Mouse (Mus musculus): Measurements from ENCODE around the gene Olfr782. TPM values are rescaled to one million over a fixed set of nuclear protein-coding genes. Genes with fewer than 3 reads are reported as not detected.
"Not testable (repeated sequence)": the region's sequence is repeated elsewhere in the genome, so short reads cannot be mapped to it uniquely, and the experiment has no call there.

Olfr782 gene
- polyA plus RNA-seq (2016; fragmentation: Nextera tagmentation; extraction: Ambion mirVana) = not detected in 2 replicates

DNA sequence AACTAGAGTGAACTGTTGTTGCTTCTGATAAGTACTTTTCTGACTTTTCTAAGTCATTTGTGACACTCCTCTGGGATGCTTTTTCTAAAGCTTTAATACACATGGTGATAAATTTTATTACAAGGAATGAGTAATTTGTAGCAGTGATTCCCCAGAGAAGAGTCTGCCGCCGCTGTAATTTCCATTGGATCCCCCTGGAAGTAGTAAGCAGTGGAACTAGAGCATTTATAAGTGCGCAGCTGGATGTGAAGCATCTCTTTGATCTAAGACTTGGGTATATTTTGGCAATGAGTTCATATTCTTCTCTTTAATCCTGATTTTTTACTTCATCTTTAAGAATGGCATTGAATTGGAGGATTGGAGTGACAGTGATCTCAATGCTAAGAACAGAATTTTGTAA, at the start of gene Olfr782:
Gene Olfr782 (plus strand): TSS at position 301 of the 400 bp plus-strand sequence.
- Histone ChIP-seq H3K4me3 (no peak within 1 kb of the TSS), H3K27me3 (replicated peaks) (no peaks in the 10 kb centered on the region), H3K9ac (no peak within 1 kb of the TSS), H3K36me3 (no peaks in the 10 kb centered on the region), H3K9me3 (replicated peaks) (0 out of 2 replicates have a peak, but pooled peaks cover 8% of the 10 kb centered on the region), H3K27ac (ENCODE audit: poor library complexity, severe bottlenecking) (no peak within 1 kb of the TSS), H3K4me1 (replicated peaks) (no peaks in the 10 kb centered on the region), H3K4me2 (no peak within 1 kb of the TSS)
- no peak for ATAC-seq (ENCODE audit: insufficient number of reproducible peaks, low FRiP score)
- 82% methylated on average over 3 of the region's 3 CpGs for WGBS

DNA sequence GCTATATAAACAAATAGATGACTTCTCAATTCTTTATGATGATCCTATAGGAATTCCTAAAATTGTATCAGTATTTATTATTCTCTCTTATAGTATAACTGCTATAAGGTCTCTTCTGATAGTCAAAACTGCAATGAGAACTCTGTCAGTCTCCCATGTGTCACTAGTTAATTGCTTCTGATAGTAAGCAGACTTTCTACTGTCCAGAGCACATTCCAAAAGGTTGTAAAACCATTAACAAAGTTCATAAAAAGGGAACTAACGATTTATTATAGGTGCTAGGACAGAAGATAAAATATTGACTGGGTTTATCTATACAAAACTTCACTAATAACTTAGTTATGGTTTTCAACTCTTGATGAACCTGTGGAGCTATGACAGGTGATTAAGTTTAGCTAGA, 35.7 kb upstream of the Olfr782 start:
- not testable (repeated sequence) for ATAC-seq (ENCODE audit: insufficient number of reproducible peaks, low FRiP score); H3K36me3 ChIP-seq
- 39% methylated on average over 1 of the region's 1 CpGs for WGBS

GRCm38 (mm10) chr10:129313521-129313920, 35.1 kb upstream of the Olfr782 start:
- not testable (repeated sequence) for H3K4me3 ChIP-seq; H3K4me1 ChIP-seq (replicated peaks); H3K4me2 ChIP-seq; H3K36me3 ChIP-seq; H3K27me3 ChIP-seq (replicated peaks); H3K27ac ChIP-seq (ENCODE audit: poor library complexity, severe bottlenecking); H3K9ac ChIP-seq; H3K9me3 ChIP-seq (replicated peaks); ATAC-seq (ENCODE audit: insufficient number of reproducible peaks, low FRiP score)
- no CpG with 5 or more reads among the region's 1 CpGs for WGBS

More for the DNA sequence above, 35.7 kb upstream of the Olfr782 start:
- not testable (repeated sequence) for H3K4me2 ChIP-seq; H3K9me3 ChIP-seq (replicated peaks); H3K4me3 ChIP-seq; H3K27me3 ChIP-seq (replicated peaks); H3K9ac ChIP-seq; H3K27ac ChIP-seq (ENCODE audit: poor library complexity, severe bottlenecking); H3K4me1 ChIP-seq (replicated peaks)

GRCm38 (mm10) chr10:129317817-129318216, 30.8 kb upstream of the Olfr782 start, which contains the start of gene Olfr780:
TSS of gene Olfr780 (plus strand) at chr10:129318117.
- no peaks in the 10 kb centered on the region for H3K27me3 ChIP-seq (replicated peaks)
- no peak within 1 kb of the TSS for H3K27ac ChIP-seq (ENCODE audit: poor library complexity, severe bottlenecking)
- H3K9me3 ChIP-seq (replicated peaks) = no peaks in the 10 kb centered on the region
- H3K4me3 ChIP-seq = no peak within 1 kb of the TSS
- WGBS = 70% methylated on average over 3 of the region's 3 CpGs
- H3K4me2 ChIP-seq = no peak within 1 kb of the TSS
- no peaks in the 10 kb centered on the region for H3K36me3 ChIP-seq
- no peaks in the 10 kb centered on the region for H3K4me1 ChIP-seq (replicated peaks)
- H3K9ac ChIP-seq = no peak within 1 kb of the TSS
- ATAC-seq (ENCODE audit: insufficient number of reproducible peaks, low FRiP score) = no peak

- H3K27me3 ChIP-seq (replicated peaks) = no peaks in the 10 kb centered on the region
- ATAC-seq (ENCODE audit: insufficient number of reproducible peaks, low FRiP score) = no peak
- no peaks in the 10 kb centered on the region for H3K4me1 ChIP-seq (replicated peaks)
- H3K4me3 ChIP-seq = no peak within 1 kb of the TSS
- H3K9me3 ChIP-seq (replicated peaks) = no peaks in the 10 kb centered on the region
- H3K9ac ChIP-seq = no peak within 1 kb of the TSS
- H3K27ac ChIP-seq (ENCODE audit: poor library complexity, severe bottlenecking) = no peak within 1 kb of the TSS
- H3K36me3 ChIP-seq = no peaks in the 10 kb centered on the region
- H3K4me2 ChIP-seq = no peak within 1 kb of the TSS
Observed at GRCm38 (mm10) chr10:129328554-129328953, 20.1 kb upstream of the Olfr782 start, which contains the start of gene Olfr781. TSS of gene Olfr781 (plus strand) at chr10:129328854.

- WGBS = 56% methylated on average over 2 of the region's 2 CpGs
- not testable (repeated sequence) for H3K27me3 ChIP-seq (replicated peaks); H3K27ac ChIP-seq (ENCODE audit: poor library complexity, severe bottlenecking); H3K4me3 ChIP-seq; H3K36me3 ChIP-seq; H3K4me2 ChIP-seq; H3K4me1 ChIP-seq (replicated peaks); ATAC-seq (ENCODE audit: insufficient number of reproducible peaks, low FRiP score); H3K9ac ChIP-seq
- H3K9me3 ChIP-seq (replicated peaks) = peaks cover 21% of the 10 kb centered on the region
Observed at GRCm38 (mm10) chr10:129352475-129352874, 3.8 kb downstream of the Olfr782 start.

DNA sequence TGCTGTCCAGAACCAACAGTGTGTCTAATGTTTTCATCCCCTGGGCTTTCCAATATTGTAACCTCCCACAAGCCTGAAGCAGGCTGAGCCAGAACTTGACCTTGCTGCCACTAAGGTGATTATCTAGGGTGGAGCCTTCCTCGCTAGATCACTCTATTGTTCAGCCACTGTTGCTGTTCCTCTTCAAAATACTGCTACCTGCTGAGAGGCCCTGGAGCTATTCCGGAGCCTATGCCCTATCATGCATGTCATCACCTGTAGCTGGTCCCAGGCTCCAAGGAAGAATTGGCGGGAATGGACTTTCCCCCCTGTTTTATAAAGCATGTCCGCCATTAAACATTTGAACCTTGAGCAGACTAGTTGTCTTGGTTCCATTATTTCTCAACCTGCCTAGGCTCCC, 7.8 kb downstream of the Olfr782 start:
- H3K4me2 ChIP-seq; H3K27ac ChIP-seq (ENCODE audit: poor library complexity, severe bottlenecking); H3K9ac ChIP-seq; H3K36me3 ChIP-seq; H3K27me3 ChIP-seq (replicated peaks); ATAC-seq (ENCODE audit: insufficient number of reproducible peaks, low FRiP score); H3K4me1 ChIP-seq (replicated peaks); H3K4me3 ChIP-seq: not testable (repeated sequence)
- peaks cover 22% of the 10 kb centered on the region for H3K9me3 ChIP-seq (replicated peaks)
- 78% methylated on average over 4 of the region's 4 CpGs for WGBS

DNA sequence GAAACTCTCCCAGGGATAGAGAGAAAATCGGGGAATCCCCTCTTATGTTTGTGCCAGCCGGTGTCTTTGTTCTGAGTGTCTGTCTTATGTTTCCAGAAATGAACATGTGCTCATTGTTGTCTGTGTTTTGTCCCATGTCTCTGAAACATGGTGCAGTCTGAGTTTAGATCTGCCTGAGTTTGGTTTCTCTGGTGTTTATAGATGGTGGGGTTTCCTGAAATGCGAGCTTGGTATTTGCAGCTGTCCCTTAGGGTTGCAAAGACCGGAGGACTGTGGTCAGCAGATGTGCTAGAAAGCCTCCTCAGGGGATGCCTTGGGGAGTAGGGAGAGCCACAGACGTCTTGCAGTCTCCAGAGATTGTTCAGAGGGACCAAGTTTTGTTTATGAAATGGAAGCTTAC, 8.7 kb downstream of the Olfr782 start:
- no peaks in the 10 kb centered on the region for H3K36me3 ChIP-seq
- no peaks in the 10 kb centered on the region for H3K27me3 ChIP-seq (replicated peaks)
- WGBS = 68% methylated on average over 5 of the region's 5 CpGs
- ATAC-seq (ENCODE audit: insufficient number of reproducible peaks, low FRiP score) = no peak
- no peak overlapping the region for H3K4me3 ChIP-seq
- peaks cover 26% of the 10 kb centered on the region for H3K9me3 ChIP-seq (replicated peaks)
- H3K27ac ChIP-seq (ENCODE audit: poor library complexity, severe bottlenecking) = no peak overlapping the region
- H3K9ac ChIP-seq = no peak overlapping the region
- no peak overlapping the region for H3K4me2 ChIP-seq
- no peaks in the 10 kb centered on the region for H3K4me1 ChIP-seq (replicated peaks)

DNA sequence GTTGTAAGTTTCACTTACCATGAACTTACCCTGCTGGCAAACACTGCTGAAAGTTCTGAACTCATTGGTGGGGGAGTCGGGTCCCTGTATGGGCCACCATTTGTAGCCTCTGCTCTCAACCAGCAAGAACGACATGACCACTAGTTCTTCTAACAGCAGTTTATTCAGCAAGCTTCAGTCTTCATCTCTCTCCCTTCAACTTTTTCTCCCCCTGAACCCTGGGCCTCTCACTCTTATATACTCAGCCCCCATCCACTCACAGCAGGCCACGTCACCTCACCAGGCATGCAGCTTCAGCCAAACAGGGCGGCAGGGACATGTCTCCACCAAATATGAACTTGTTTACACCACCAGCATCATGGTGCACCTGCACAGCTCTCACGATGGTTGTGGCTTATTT, 25.4 kb downstream of the Olfr782 start:
- H3K27ac ChIP-seq (ENCODE audit: poor library complexity, severe bottlenecking) = not testable (repeated sequence)
- 87% methylated on average over 5 of the region's 5 CpGs for WGBS

GRCm38 (mm10) chr10:129383783-129384182, 35.1 kb downstream of the Olfr782 start, which contains the start of gene Olfr784:
TSS of gene Olfr784 (plus strand) at chr10:129384083.
- Histone ChIP-seq H3K36me3 (no peaks in the 10 kb centered on the region), H3K9me3 (replicated peaks) (peaks cover 4% of the 10 kb centered on the region; the same call in 1 of the 2 replicates), H3K9ac (no peak within 1 kb of the TSS), H3K27me3 (replicated peaks) (no peaks in the 10 kb centered on the region), H3K4me3 (no peak within 1 kb of the TSS), H3K27ac (ENCODE audit: poor library complexity, severe bottlenecking) (no peak within 1 kb of the TSS), H3K4me1 (replicated peaks) (no peaks in the 10 kb centered on the region), H3K4me2 (no peak within 1 kb of the TSS)
- ATAC-seq (ENCODE audit: insufficient number of reproducible peaks, low FRiP score) = no peak

More for the DNA sequence above, 25.4 kb downstream of the Olfr782 start:
- H3K4me3 ChIP-seq; H3K27me3 ChIP-seq (replicated peaks); H3K9ac ChIP-seq; H3K9me3 ChIP-seq (replicated peaks); H3K4me2 ChIP-seq; H3K36me3 ChIP-seq; H3K4me1 ChIP-seq (replicated peaks); ATAC-seq (ENCODE audit: insufficient number of reproducible peaks, low FRiP score): not testable (repeated sequence)

DNA sequence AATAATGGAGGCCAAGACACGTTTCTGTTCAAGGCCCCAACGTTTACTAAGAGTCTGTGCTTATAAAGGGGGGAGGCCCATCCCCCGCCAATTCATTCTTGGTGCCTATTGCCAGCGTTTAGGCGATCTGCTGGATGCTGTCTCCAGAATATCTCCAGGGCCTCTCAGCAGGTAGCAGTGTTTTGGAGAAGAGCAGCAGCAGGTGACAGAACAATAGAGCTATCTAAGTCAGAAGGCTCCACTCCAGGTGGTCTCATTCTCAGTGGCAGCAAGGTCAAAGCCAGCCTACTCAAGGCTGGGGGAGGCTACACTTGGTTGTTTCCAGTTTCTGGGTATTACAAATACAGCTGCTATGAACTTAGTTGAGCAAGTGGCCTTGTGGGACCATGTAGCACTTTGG, 52.2 kb downstream of the Olfr782 start:
- no peaks in the 10 kb centered on the region for H3K4me1 ChIP-seq (replicated peaks)
- H3K4me2 ChIP-seq = no peak overlapping the region
- H3K36me3 ChIP-seq = no peaks in the 10 kb centered on the region
- no peak for ATAC-seq (ENCODE audit: insufficient number of reproducible peaks, low FRiP score)
- no peak overlapping the region for H3K27ac ChIP-seq (ENCODE audit: poor library complexity, severe bottlenecking)
- no peaks in the 10 kb centered on the region for H3K27me3 ChIP-seq (replicated peaks)
- H3K9ac ChIP-seq = no peak overlapping the region
- no peak overlapping the region for H3K4me3 ChIP-seq
- WGBS = 41% methylated on average over 5 of the region's 5 CpGs
- H3K9me3 ChIP-seq (replicated peaks) = peaks cover 14% of the 10 kb centered on the region

All from heart, embryonic 12.5 days (tissue).